Mouse (Mus musculus): ENCODE results near the gene Atp23. TPM values are rescaled to one million over a fixed set of nuclear protein-coding genes. Genes with fewer than 3 reads are reported as not detected.
"Not testable (repeated sequence)": the region's sequence is repeated elsewhere in the genome, so short reads cannot be mapped to it uniquely, and the experiment has no call there.

Gene Atp23
- total RNA-seq, 2 experiments from 2014 or later: 5.1 to 7.0 TPM

DNA sequence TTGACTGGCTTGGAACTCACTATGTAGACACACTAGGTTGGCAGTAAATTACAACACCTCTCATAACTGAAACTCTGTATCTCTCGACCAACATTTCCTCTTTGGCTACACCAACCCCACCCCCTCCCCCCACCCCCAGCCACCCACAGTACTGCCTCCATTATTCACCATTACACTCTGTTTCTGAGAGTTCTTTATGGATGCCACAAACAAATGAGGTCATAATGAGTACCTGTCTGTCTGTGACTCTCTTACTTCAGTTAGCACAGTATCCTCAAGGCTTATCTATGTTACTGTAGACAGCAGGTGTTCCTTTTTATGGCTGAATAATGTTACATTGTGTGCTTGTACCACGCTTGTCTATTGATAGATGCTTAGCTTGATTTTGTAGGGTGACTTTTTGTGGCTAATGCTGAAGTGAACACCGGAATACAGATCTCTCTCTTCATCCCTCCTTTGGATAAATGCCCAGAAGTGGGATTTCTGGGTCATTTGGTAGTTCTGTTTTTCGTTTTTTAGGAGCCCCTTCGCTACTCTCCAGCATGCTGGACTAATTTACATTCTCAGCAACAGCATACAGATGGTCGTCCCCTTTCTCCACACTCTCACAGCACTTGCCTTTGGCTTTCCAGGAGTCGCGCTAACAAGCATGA is 73.1 kb downstream of the Atp23 start:
- peak; percentile 99 for ATAC-seq (ENCODE audit: poor library complexity, severe bottlenecking)

GRCm38 (mm10) chr10:126826982-126827381 is 74.2 kb downstream of the Atp23 start:
- no peak for ATAC-seq (ENCODE audit: poor library complexity, severe bottlenecking)

GRCm38 (mm10) chr10:126826216-126826615 is 74.9 kb downstream of the Atp23 start:
- ATAC-seq (ENCODE audit: poor library complexity, severe bottlenecking): not testable (repeated sequence)

DNA sequence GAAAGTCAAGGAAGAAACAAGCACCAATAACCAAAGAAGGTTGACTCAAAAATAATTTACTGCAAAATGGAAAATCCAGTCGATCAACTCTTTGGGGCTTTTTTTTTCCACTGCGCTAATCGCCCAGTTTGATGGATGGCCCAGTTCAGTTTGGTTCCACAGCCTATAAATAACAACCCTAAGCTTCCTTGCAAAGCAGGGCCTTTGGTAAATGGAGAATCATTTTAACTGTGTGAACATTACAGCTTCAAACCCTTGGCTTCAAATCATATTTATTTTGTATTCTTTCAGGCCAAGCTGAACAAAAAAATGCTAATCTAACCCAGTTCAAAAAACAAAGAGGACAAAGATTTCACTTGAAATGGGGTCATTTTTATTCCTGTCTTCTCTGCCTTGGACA is 78.7 kb downstream of the Atp23 start:
- ATAC-seq (ENCODE audit: poor library complexity, severe bottlenecking): no peak

Other genes with a start within 250 kb of the Atp23 start
- 73.2 and 75.2 TPM in 2 replicates for gene Ctdsp2, start 77.4 kb upstream of the Atp23 start, total RNA-seq (2015)
- gene Ctdsp2, start 77.4 kb upstream of the Atp23 start, total RNA-seq (2017): 38.0 and 41.9 TPM in 2 replicates
- gene Avil, start 99.4 kb upstream of the Atp23 start, total RNA-seq (2015): 0.07 TPM in 1 of 2 replicates, not detected in the other
- gene Avil, start 99.4 kb upstream of the Atp23 start, total RNA-seq (2017): 0.04 and 0.16 TPM in 2 replicates
- gene Tsfm, start 129.5 kb upstream of the Atp23 start, total RNA-seq (2015): 17.4 and 25.7 TPM in 2 replicates
- 17.1 and 21.0 TPM in 2 replicates for gene Tsfm, start 129.5 kb upstream of the Atp23 start, total RNA-seq (2017)
- gene Mettl1, start 140.1 kb upstream of the Atp23 start, total RNA-seq (2015): 4.2 and 5.4 TPM in 2 replicates
- gene Mettl1, start 140.1 kb upstream of the Atp23 start, total RNA-seq (2017): 3.5 and 8.9 TPM in 2 replicates
- not detected in 2 replicates for gene Eef1akmt3, start 140.2 kb upstream of the Atp23 start, total RNA-seq (2015)
- gene Eef1akmt3, start 140.2 kb upstream of the Atp23 start, total RNA-seq (2017): 0.08 TPM in 1 of 2 replicates, not detected in the other
- gene Cyp27b1, start 146.9 kb upstream of the Atp23 start, total RNA-seq (2015): not detected in 2 replicates
- gene Cyp27b1, start 146.9 kb upstream of the Atp23 start, total RNA-seq (2017): not detected in 2 replicates
- 0.04 TPM in 1 of 2 replicates, not detected in the other for gene March9, start 158.8 kb upstream of the Atp23 start, total RNA-seq (2015)
- gene March9, start 158.8 kb upstream of the Atp23 start, total RNA-seq (2017): 0.22 and 0.37 TPM in 2 replicates
- gene Cdk4, start 162.2 kb upstream of the Atp23 start, total RNA-seq (2015): 276 and 285 TPM in 2 replicates
- 174 and 258 TPM in 2 replicates for gene Cdk4, start 162.2 kb upstream of the Atp23 start, total RNA-seq (2017)
- 70.0 and 82.5 TPM in 2 replicates for gene Tspan31, start 168.9 kb upstream of the Atp23 start, total RNA-seq (2015)
- 61.6 and 62.5 TPM in 2 replicates for gene Tspan31, start 168.9 kb upstream of the Atp23 start, total RNA-seq (2017)
- gene Agap2, start 173.9 kb upstream of the Atp23 start, total RNA-seq (2015): 4.1 and 8.3 TPM in 2 replicates
- 32.5 and 35.4 TPM in 2 replicates for gene Agap2, start 173.9 kb upstream of the Atp23 start, total RNA-seq (2017)
- gene Os9, start 219.8 kb upstream of the Atp23 start, total RNA-seq (2015): 39.9 and 42.3 TPM in 2 replicates
- 170 and 195 TPM in 2 replicates for gene Os9, start 219.8 kb upstream of the Atp23 start, total RNA-seq (2017)

Data from megakaryocyte, adult 5-6 weeks (primary cell).